8 mouse cellular contexts compared by ENCODE assay signal in the genomic region with DNA sequence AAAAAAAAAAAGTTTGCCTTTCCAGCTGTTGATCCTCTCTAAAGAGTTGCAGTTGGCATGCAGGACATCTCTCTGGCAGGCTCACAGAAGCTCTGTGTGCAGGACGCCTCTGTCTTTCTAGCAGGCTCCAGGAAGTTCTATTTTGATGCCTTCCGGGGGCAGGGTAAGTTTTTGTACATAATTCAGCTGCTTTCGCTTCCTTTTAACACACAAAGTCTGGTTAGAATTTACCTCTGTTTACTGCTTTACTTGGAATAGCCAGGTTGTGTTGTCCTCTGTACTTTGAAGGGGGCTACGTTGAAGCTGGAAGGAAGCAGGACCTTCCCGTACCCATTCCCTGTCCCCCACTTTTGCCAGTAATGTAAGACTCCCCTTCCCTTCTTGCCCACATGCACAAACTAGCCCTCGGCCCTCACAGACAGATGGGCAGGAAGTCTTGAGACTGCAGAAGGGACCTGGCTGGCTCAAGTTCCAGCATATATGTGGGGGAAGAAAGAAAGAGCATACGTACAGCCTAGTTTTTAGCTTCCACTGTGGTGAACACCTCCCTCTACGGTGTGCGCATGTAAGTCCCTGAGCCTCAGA.
DNase-seq lines count a peak whose midpoint lies in the region; ATAC-seq lines count a peak whose summit lies in the region.

No protein-coding gene starts in this region.

- no peaks in the 10 kb centered on the region for H3K27me3 ChIP-seq in heart, embryonic 15.5 days

- H3K4me3 ChIP-seq in heart, embryonic 15.5 days, result no peak overlapping the region

- peaks cover 14% of the 10 kb centered on the region for H3K4me1 ChIP-seq in heart, embryonic 15.5 days (replicated peaks)

- H3K27ac ChIP-seq in heart, embryonic 15.5 days, result peak overlapping the region; percentile 24

- H3K36me3 ChIP-seq in heart, embryonic 15.5 days, result no peaks in the 10 kb centered on the region

- H3K4me2 ChIP-seq in heart, embryonic 15.5 days, result no peak overlapping the region

- WGBS in heart, embryonic 15.5 days, result 62% methylated on average over 9 of the region's 9 CpGs

- intact Hi-C loops in left cerebral cortex, postnatal 36 days (cut with DNase I), result no loop called here

- no peaks in the 10 kb centered on the region for H3K9me3 ChIP-seq in heart, embryonic 15.5 days (replicated peaks)

- DNase-seq in frontal cortex, postnatal 36 days (ENCODE audit: low spot score in 2 of 2), result peak; percentile 56 to 57
- DNase-seq in frontal cortex, postnatal 14 days (ENCODE audit: low spot score in 2 of 2), result no peak
- DNase-seq in left cerebral cortex, postnatal 36 days (ENCODE audit: low spot score in 2 of 2), result peak; percentile 60 to 64
- peak; percentile 14 to 57 for DNase-seq in right cerebral cortex, postnatal 36 days (ENCODE audit: low spot score in 2 of 2)
- no peak for DNase-seq in layer of hippocampus, postnatal 10 days (ENCODE audit: low spot score in 2 of 2)
- no peak for DNase-seq in Muller cell, postnatal 12 days (ENCODE audit: inconsistent ontology term)
- DNase-seq in ovary, postnatal 10 days (ENCODE audit: low spot score), result no peak

- ATAC-seq in heart, embryonic 15.5 days (replicated peaks; ENCODE audit: insufficient number of reproducible peaks, insufficient read depth, low FRiP score, low read depth), result no peak

- no peak overlapping the region for H3K9ac ChIP-seq in heart, embryonic 15.5 days

Comparison
In these comparisons a context has a peak if more than half of its experiments do, and no peak if none do; other contexts are left out.
1. DNase-seq: peak in frontal cortex, postnatal 36 days (2 of 2), left cerebral cortex, postnatal 36 days (2 of 2) and right cerebral cortex, postnatal 36 days (2 of 2); none in frontal cortex, postnatal 14 days (0 of 2), layer of hippocampus, postnatal 10 days (0 of 2), Muller cell, postnatal 12 days (single experiment) and ovary, postnatal 10 days (single experiment).